Mouse (Mus musculus): Measurements from ENCODE around the gene Kit. TPM values are rescaled to one million over a fixed set of nuclear protein-coding genes. Genes with fewer than 3 reads are reported as not detected.

The Kit gene
- polyA plus RNA-seq, 1 experiment from 2014 or later = 11.2 TPM

DNA sequence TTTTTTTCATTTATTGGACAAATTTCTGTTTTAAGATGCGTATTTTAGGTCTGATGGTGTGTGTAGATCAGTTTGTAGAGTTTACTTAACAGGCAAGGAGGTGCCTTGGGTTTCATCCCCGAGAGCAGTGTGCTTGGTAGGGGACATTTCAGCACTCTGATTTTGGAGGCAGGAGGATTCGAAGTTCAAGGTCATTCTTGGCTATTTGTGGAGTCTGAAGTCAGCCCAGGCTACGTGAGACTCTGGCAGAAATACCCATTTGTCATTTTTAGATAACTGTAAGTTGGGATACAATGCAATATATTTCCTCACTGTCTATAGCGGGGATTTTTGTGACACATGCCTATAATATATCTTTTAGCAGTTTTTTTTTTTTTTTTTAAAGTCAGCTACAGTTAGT lies 57.5 kb downstream of the Kit start:
- H3K9ac ChIP-seq (ENCODE audit: low read depth, low read length) = no peak overlapping the region
- no peaks in the 10 kb centered on the region for H3K27me3 ChIP-seq (ENCODE audit: control insufficient read depth, insufficient read depth, low read length)
- no peak overlapping the region for H3K27ac ChIP-seq (ENCODE audit: low read depth, low read length)
- H3K36me3 ChIP-seq (ENCODE audit: control insufficient read depth, insufficient read depth, low read length) = no peaks in the 10 kb centered on the region
- H3K9me3 ChIP-seq (replicated peaks; ENCODE audit: control insufficient read depth, low read length) = no peaks in the 10 kb centered on the region
- no peak overlapping the region for H3K4me3 ChIP-seq (ENCODE audit: low read depth, low read length)
- 62% methylated on average over 5 of the region's 5 CpGs for WGBS (ENCODE audit: insufficient replicate concordance)
- H3K4me2 ChIP-seq = no peak overlapping the region
- no peaks in the 10 kb centered on the region; the same call in 1 of the 2 replicates for H3K4me1 ChIP-seq (ENCODE audit: control insufficient read depth, insufficient read depth, low read length)
- no peak for ATAC-seq (replicated peaks; ENCODE audit: insufficient number of reproducible peaks, low FRiP score, low TSS enrichment)

GRCm38 (mm10) chr5:75632846-75633640 lies 58.3 kb downstream of the Kit start:
- 77% methylated on average over 18 of the region's 18 CpGs for WGBS (ENCODE audit: insufficient replicate concordance)
- no peaks in the 10 kb centered on the region; the same call in 1 of the 2 replicates for H3K4me1 ChIP-seq (ENCODE audit: control insufficient read depth, insufficient read depth, low read length)

GRCm38 (mm10) chr5:75635385-75635784 lies 60.7 kb downstream of the Kit start:
- Histone ChIP-seq H3K4me3 (ENCODE audit: low read depth, low read length) (no peak overlapping the region), H3K9me3 (replicated peaks; ENCODE audit: control insufficient read depth, low read length) (no peaks in the 10 kb centered on the region), H3K27ac (ENCODE audit: low read depth, low read length) (no peak overlapping the region), H3K9ac (ENCODE audit: low read depth, low read length) (no peak overlapping the region), H3K36me3 (ENCODE audit: control insufficient read depth, insufficient read depth, low read length) (no peaks in the 10 kb centered on the region), H3K27me3 (ENCODE audit: control insufficient read depth, insufficient read depth, low read length) (no peaks in the 10 kb centered on the region), H3K4me1 (ENCODE audit: control insufficient read depth, insufficient read depth, low read length) (no peaks in the 10 kb centered on the region; the same call in 1 of the 2 replicates), H3K4me2 (no peak overlapping the region)
- ATAC-seq (replicated peaks; ENCODE audit: insufficient number of reproducible peaks, low FRiP score, low TSS enrichment) = no peak
- WGBS (ENCODE audit: insufficient replicate concordance) = 78% methylated on average over 12 of the region's 12 CpGs

More at GRCm38 (mm10) chr5:75632846-75633640, 58.3 kb downstream of the Kit start:
- Histone ChIP-seq H3K4me2 (no peak overlapping the region), H3K27ac (ENCODE audit: low read depth, low read length) (no peak overlapping the region), H3K27me3 (ENCODE audit: control insufficient read depth, insufficient read depth, low read length) (no peaks in the 10 kb centered on the region), H3K36me3 (ENCODE audit: control insufficient read depth, insufficient read depth, low read length) (no peaks in the 10 kb centered on the region), H3K9ac (ENCODE audit: low read depth, low read length) (no peak overlapping the region), H3K9me3 (replicated peaks; ENCODE audit: control insufficient read depth, low read length) (no peaks in the 10 kb centered on the region), H3K4me3 (ENCODE audit: low read depth, low read length) (no peak overlapping the region)
- ATAC-seq (replicated peaks; ENCODE audit: insufficient number of reproducible peaks, low FRiP score, low TSS enrichment) = no peak

GRCm38 (mm10) chr5:75640637-75641036 lies 65.9 kb downstream of the Kit start:
- Histone ChIP-seq H3K4me2 (no peak overlapping the region), H3K27me3 (ENCODE audit: control insufficient read depth, insufficient read depth, low read length) (no peaks in the 10 kb centered on the region), H3K9ac (ENCODE audit: low read depth, low read length) (no peak overlapping the region), H3K4me3 (ENCODE audit: low read depth, low read length) (no peak overlapping the region), H3K9me3 (replicated peaks; ENCODE audit: control insufficient read depth, low read length) (no peaks in the 10 kb centered on the region), H3K36me3 (ENCODE audit: control insufficient read depth, insufficient read depth, low read length) (no peaks in the 10 kb centered on the region), H3K27ac (ENCODE audit: low read depth, low read length) (no peak overlapping the region), H3K4me1 (ENCODE audit: control insufficient read depth, insufficient read depth, low read length) (no peaks in the 10 kb centered on the region)
- WGBS (ENCODE audit: insufficient replicate concordance) = 72% methylated on average over 11 of the region's 11 CpGs
- ATAC-seq (replicated peaks; ENCODE audit: insufficient number of reproducible peaks, low FRiP score, low TSS enrichment) = no peak

GRCm38 (mm10) chr5:75647046-75647445 lies 72.3 kb downstream of the Kit start:
- ATAC-seq (replicated peaks; ENCODE audit: insufficient number of reproducible peaks, low FRiP score, low TSS enrichment) = no peak
- no peak overlapping the region for H3K27ac ChIP-seq (ENCODE audit: low read depth, low read length)
- no peaks in the 10 kb centered on the region for H3K36me3 ChIP-seq (ENCODE audit: control insufficient read depth, insufficient read depth, low read length)
- H3K4me1 ChIP-seq (ENCODE audit: control insufficient read depth, insufficient read depth, low read length) = no peaks in the 10 kb centered on the region
- no peak overlapping the region for H3K9ac ChIP-seq (ENCODE audit: low read depth, low read length)
- H3K4me3 ChIP-seq (ENCODE audit: low read depth, low read length) = no peak overlapping the region
- H3K27me3 ChIP-seq (ENCODE audit: control insufficient read depth, insufficient read depth, low read length) = no peaks in the 10 kb centered on the region
- no peaks in the 10 kb centered on the region for H3K9me3 ChIP-seq (replicated peaks; ENCODE audit: control insufficient read depth, low read length)
- H3K4me2 ChIP-seq = no peak overlapping the region
- 85% methylated on average over 5 of the region's 5 CpGs for WGBS (ENCODE audit: insufficient replicate concordance)

DNA sequence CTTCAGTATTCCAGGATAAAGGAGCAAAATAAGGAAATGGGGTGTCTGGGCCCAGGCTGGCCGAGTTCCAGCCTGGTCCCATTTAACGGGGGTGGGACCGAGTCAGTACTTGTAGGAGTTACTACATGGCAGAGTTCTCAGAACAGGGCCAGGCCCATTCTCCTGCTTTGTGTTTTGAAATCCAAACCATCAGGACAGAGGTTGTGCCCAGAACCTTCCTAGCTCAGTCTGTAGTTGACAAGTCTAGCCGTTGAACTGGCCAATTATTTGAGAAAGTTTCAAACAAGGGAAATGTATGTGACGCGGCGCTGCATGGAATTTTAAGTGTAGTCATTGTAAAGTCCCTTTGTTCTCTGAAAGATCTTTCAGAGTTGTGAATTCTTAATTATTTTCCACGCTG lies 75.8 kb downstream of the Kit start:
- no peak overlapping the region for H3K9ac ChIP-seq (ENCODE audit: low read depth, low read length)
- no peak overlapping the region for H3K27ac ChIP-seq (ENCODE audit: low read depth, low read length)
- peaks cover 2% of the 10 kb centered on the region; the same call in 1 of the 2 replicates for H3K36me3 ChIP-seq (ENCODE audit: control insufficient read depth, insufficient read depth, low read length)
- H3K4me2 ChIP-seq = no peak overlapping the region
- no peaks in the 10 kb centered on the region for H3K27me3 ChIP-seq (ENCODE audit: control insufficient read depth, insufficient read depth, low read length)
- WGBS (ENCODE audit: insufficient replicate concordance) = 86% methylated on average over 8 of the region's 8 CpGs
- no peaks in the 10 kb centered on the region for H3K9me3 ChIP-seq (replicated peaks; ENCODE audit: control insufficient read depth, low read length)
- ATAC-seq (replicated peaks; ENCODE audit: insufficient number of reproducible peaks, low FRiP score, low TSS enrichment) = no peak
- no peak overlapping the region for H3K4me3 ChIP-seq (ENCODE audit: low read depth, low read length)
- H3K4me1 ChIP-seq (ENCODE audit: control insufficient read depth, insufficient read depth, low read length) = peaks cover 2% of the 10 kb centered on the region; the same call in 1 of the 2 replicates

DNA sequence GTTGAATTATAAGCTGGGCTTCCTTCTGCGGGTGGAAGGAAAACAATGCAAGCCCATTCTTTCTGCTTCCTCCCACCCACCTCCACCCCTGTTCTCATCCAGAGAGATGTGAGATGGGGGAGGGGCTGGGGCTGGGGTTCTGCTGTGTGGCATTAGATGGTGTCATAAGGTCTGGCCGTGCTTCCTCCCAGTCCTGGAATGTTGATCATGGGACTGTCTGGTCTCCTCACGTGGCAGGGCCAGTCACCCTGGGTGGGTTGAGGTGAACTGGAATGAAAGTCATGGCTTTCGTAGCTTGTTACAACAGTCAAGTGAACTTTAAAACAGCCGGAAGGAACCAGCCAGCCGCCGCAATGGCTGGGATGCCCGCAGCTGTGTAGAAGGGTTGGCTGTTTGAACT lies 78.7 kb downstream of the Kit start:
- WGBS (ENCODE audit: insufficient replicate concordance) = 77% methylated on average over 8 of the region's 8 CpGs
- Histone ChIP-seq H3K9me3 (replicated peaks; ENCODE audit: control insufficient read depth, low read length) (no peaks in the 10 kb centered on the region), H3K9ac (ENCODE audit: low read depth, low read length) (no peak overlapping the region), H3K4me2 (no peak overlapping the region), H3K27me3 (ENCODE audit: control insufficient read depth, insufficient read depth, low read length) (no peaks in the 10 kb centered on the region), H3K4me3 (ENCODE audit: low read depth, low read length) (no peak overlapping the region), H3K36me3 (ENCODE audit: control insufficient read depth, insufficient read depth, low read length) (peaks cover 2% of the 10 kb centered on the region; the same call in 1 of the 2 replicates), H3K4me1 (ENCODE audit: control insufficient read depth, insufficient read depth, low read length) (peaks cover 2% of the 10 kb centered on the region; the same call in 1 of the 2 replicates), H3K27ac (ENCODE audit: low read depth, low read length) (no peak overlapping the region)
- ATAC-seq (replicated peaks; ENCODE audit: insufficient number of reproducible peaks, low FRiP score, low TSS enrichment) = no peak

GRCm38 (mm10) chr5:75658575-75658974 lies 83.9 kb downstream of the Kit start:
- ATAC-seq (replicated peaks; ENCODE audit: insufficient number of reproducible peaks, low FRiP score, low TSS enrichment) = no peak
- Histone ChIP-seq H3K9ac (ENCODE audit: low read depth, low read length) (no peak overlapping the region), H3K9me3 (replicated peaks; ENCODE audit: control insufficient read depth, low read length) (no peaks in the 10 kb centered on the region), H3K27me3 (ENCODE audit: control insufficient read depth, insufficient read depth, low read length) (no peaks in the 10 kb centered on the region), H3K4me3 (ENCODE audit: low read depth, low read length) (no peak overlapping the region), H3K4me1 (ENCODE audit: control insufficient read depth, insufficient read depth, low read length) (no peaks in the 10 kb centered on the region), H3K27ac (ENCODE audit: low read depth, low read length) (no peak overlapping the region), H3K4me2 (no peak overlapping the region), H3K36me3 (ENCODE audit: control insufficient read depth, insufficient read depth, low read length) (peaks cover 2% of the 10 kb centered on the region; the same call in 1 of the 2 replicates)
- whole genome bisulfite sequencing (ENCODE audit: insufficient replicate concordance) = 79% methylated on average over 6 of the region's 6 CpGs

GRCm38 (mm10) chr5:75660342-75660741 lies 85.6 kb downstream of the Kit start:
- Histone ChIP-seq H3K4me1 (ENCODE audit: control insufficient read depth, insufficient read depth, low read length) (no peaks in the 10 kb centered on the region), H3K27me3 (ENCODE audit: control insufficient read depth, insufficient read depth, low read length) (no peaks in the 10 kb centered on the region), H3K4me3 (ENCODE audit: low read depth, low read length) (no peak overlapping the region), H3K4me2 (no peak overlapping the region), H3K9me3 (replicated peaks; ENCODE audit: control insufficient read depth, low read length) (no peaks in the 10 kb centered on the region), H3K9ac (ENCODE audit: low read depth, low read length) (no peak overlapping the region), H3K27ac (ENCODE audit: low read depth, low read length) (no peak overlapping the region), H3K36me3 (ENCODE audit: control insufficient read depth, insufficient read depth, low read length) (peaks cover 2% of the 10 kb centered on the region; the same call in 1 of the 2 replicates)
- WGBS (ENCODE audit: insufficient replicate concordance) = 90% methylated on average over 27 of the region's 27 CpGs
- no peak for ATAC-seq (replicated peaks; ENCODE audit: insufficient number of reproducible peaks, low FRiP score, low TSS enrichment)

Data from heart, embryonic 11.5 days (tissue).